Mouse (Mus musculus) inflammation-experienced regulatory T-cells (primary cell): ENCODE results near the gene 4930562C15Rik. TPM values are rescaled to one million over a fixed set of nuclear protein-coding genes. Genes with fewer than 3 reads are reported as not detected.

Source experiments
- polyA plus RNA-seq, 2 experiments: library from polyadenylated mRNA; unstranded; fragments of 100-300 nt; shearing (Covaris generic); gene quantifications; one replicate each; pipeline ENCODE4 v1.2.1; 2017

The 4930562C15Rik gene
- polyA plus RNA-seq, result 1 to 10 TPM in 1 of 2 experiments, under 1 TPM in 1; 0.68 to 1.6 TPM

GRCm38 (mm10) chr16:4835191-4835590 lies at the start of gene 4930562C15Rik:
4930562C15Rik (plus strand) TSS chr16:4835416.

DNA sequence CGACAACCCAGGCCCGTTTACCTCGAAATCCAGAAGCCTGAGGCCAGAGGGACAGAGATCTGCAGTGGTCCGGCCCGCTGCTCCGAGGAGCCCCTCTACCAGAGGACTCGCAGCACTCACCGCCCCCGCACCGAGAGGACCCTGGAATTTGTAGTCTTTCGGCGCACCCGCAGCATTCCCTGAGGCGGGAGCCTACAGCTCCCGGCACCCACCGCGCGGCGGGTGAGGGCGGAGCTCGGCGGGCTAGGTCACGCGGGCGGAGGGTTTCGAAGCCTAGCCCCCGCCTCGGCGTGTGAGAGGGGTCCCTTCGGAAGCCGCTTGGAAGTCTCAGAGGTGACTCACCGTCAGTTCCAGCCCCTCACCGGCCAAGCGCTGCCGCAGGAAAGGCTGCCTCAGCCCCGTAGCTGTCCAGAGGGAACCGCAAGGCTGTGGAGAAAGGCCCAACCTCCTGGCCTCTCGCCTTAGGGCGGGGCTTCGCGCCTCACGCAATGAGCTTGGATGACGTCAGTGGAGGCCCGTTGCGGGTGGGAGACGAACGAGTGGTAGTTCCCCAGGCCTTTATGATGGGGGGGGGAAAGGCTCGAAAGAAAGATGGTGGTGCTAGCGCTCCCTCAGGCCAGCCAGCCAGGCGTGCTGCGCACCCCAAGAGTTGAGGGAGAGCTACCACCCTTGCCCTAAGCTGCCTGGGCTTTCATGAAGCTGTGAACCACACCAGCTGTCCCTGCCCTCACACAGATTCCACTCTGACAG lies 45.2 kb upstream of the 4930562C15Rik start, which contains the start of gene Cdip1:
Gene Cdip1 (minus strand): TSS at position 483 of the 750 bp plus-strand sequence.

DNA sequence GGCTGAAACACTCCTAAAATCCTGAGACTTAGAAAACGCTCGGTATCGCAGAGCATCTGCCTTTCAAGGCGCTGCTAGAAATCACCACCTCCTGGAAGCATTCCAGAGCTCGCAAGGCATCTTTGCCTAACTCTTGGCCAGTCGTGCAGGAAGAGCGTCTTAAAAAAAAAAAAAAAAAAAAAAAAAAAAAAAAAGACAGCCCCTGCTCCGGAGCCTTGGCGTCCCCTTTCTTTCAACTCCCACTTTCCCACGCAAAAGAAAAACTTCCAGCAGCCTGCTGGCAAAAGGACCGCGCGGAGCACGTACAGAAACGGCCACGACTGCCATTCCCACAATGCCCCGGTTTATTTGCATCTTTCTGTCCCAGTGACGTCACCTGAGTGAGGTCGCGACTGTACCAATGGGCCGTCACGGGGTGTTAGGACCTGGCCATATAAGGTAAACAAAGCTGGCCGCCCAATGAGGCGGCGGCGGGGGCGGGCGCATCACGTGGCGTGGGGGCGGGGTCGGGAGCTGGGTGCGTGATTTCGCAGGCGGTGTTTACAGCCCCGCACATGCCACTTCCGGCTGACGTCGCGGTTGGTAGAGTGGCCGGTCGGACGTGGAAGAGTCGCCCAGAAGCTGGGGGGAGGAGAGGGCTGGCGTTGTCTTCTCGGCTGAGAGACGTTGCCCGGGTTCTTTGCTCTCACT lies 45.1 kb downstream of the 4930562C15Rik start, which contains the start of gene Ubald1:
Gene Ubald1 (minus strand): TSS at position 180 of the 690 bp plus-strand sequence.

GRCm38 (mm10) chr16:4885760-4886689 lies 50.8 kb downstream of the 4930562C15Rik start, which contains the start of gene Mgrn1:
Mgrn1 (plus strand) TSS chr16:4886249.

Other genes starting within 250 kb of the 4930562C15Rik start
- 1 to 10 TPM in 1 of 2 experiments, under 1 TPM in 1; 0.94 to 6.1 TPM for gene Glis2, start 240.7 kb upstream of the 4930562C15Rik start, polyA plus RNA-seq
- gene Pam16, start 210.4 kb upstream of the 4930562C15Rik start, polyA plus RNA-seq, result 10 to 100 TPM; 10.7 to 17.1 TPM
- under 1 TPM; 0.21 to 0.58 TPM for gene Vasn, start 195.5 kb upstream of the 4930562C15Rik start, polyA plus RNA-seq
- 10 to 100 TPM; 47.0 to 67.0 TPM for gene Dnaja3, start 195.4 kb upstream of the 4930562C15Rik start, polyA plus RNA-seq
- 100 to 1,000 TPM; 129 to 145 TPM for gene Coro7, start 155.6 kb upstream of the 4930562C15Rik start, polyA plus RNA-seq
- gene Nmral1, start 116.1 kb upstream of the 4930562C15Rik start, polyA plus RNA-seq, result 10 to 100 TPM in 1 of 2 experiments, 1 to 10 TPM in 1; 5.6 to 10.7 TPM
- gene Hmox2, start 109.1 kb upstream of the 4930562C15Rik start, polyA plus RNA-seq, result 10 to 100 TPM; 79.9 to 84.3 TPM
- gene Cdip1, start 45.1 kb upstream of the 4930562C15Rik start, polyA plus RNA-seq, result 10 to 100 TPM; 32.1 to 43.5 TPM
- 10 to 100 TPM; 45.2 to 57.2 TPM for gene Ubald1, start 44.9 kb downstream of the 4930562C15Rik start, polyA plus RNA-seq
- 10 to 100 TPM; 58.3 to 63.5 TPM for gene Mgrn1, start 50.8 kb downstream of the 4930562C15Rik start, polyA plus RNA-seq
- 100 to 1,000 TPM; 143 to 155 TPM for gene Nudt16l1, start 103.3 kb downstream of the 4930562C15Rik start, polyA plus RNA-seq
- gene Anks3, start 128.8 kb downstream of the 4930562C15Rik start, polyA plus RNA-seq, result 10 to 100 TPM; 72.6 to 81.3 TPM
- gene Sept12, start 162.4 kb downstream of the 4930562C15Rik start, polyA plus RNA-seq, result 1 to 10 TPM in 1 of 2 experiments, under 1 TPM in 1; 0.33 to 1.0 TPM
- under 1 TPM in 1 of 2 experiments, not detected in 1; 0.46 TPM for gene Smim22, start 171.9 kb downstream of the 4930562C15Rik start, polyA plus RNA-seq
- gene Rogdi, start 178.1 kb downstream of the 4930562C15Rik start, polyA plus RNA-seq, result 10 to 100 TPM; 15.3 to 18.7 TPM
- gene Glyr1, start 214.4 kb downstream of the 4930562C15Rik start, polyA plus RNA-seq, result 100 to 1,000 TPM; 133 to 156 TPM
- gene Ubn1, start 214.6 kb downstream of the 4930562C15Rik start, polyA plus RNA-seq, result 10 to 100 TPM; 38.9 to 47.3 TPM